Mouse (Mus musculus): ENCODE data around the gene 1700049E17Rik2. TPM values are rescaled to one million over a fixed set of nuclear protein-coding genes. Genes with fewer than 3 reads are reported as not detected.

1700049E17Rik2 gene
- polyA plus RNA-seq (2014; fragmentation: Illumina TruSeq; extraction: RNeasy Lipid Tissue Mini Kit (QIAGEN cat#74804)) = not detected

GRCm38 (mm10) chr14:41572911-41573310, at the start of gene 1700049E17Rik2:
Gene 1700049E17Rik2 (plus strand): TSS chr14:41573211.

GRCm38 (mm10) chr14:41555483-41555882, 17.5 kb upstream of the 1700049E17Rik2 start, which contains the start of gene Gm7970:
Gene Gm7970 (minus strand): TSS chr14:41555583.

GRCm38 (mm10) chr14:41624512-41624911, 51.5 kb downstream of the 1700049E17Rik2 start, which contains the start of gene Gm3072:
Gene Gm3072 (minus strand): TSS chr14:41624612.

Other genes with a start within 250 kb of the 1700049E17Rik2 start
- not detected for gene Gm5798, start 224.6 kb upstream of the 1700049E17Rik2 start, polyA plus RNA-seq (2014; fragmentation: Illumina TruSeq; extraction: RNeasy Lipid Tissue Mini Kit (QIAGEN cat#74804))
- gene Gm7945, start 186.8 kb upstream of the 1700049E17Rik2 start, polyA plus RNA-seq (2014; fragmentation: Illumina TruSeq; extraction: RNeasy Lipid Tissue Mini Kit (QIAGEN cat#74804)) = not detected
- not detected for gene Gm6482, start 164.9 kb upstream of the 1700049E17Rik2 start, polyA plus RNA-seq (2014; fragmentation: Illumina TruSeq; extraction: RNeasy Lipid Tissue Mini Kit (QIAGEN cat#74804))
- gene Gm7954, start 119.7 kb upstream of the 1700049E17Rik2 start, polyA plus RNA-seq (2014; fragmentation: Illumina TruSeq; extraction: RNeasy Lipid Tissue Mini Kit (QIAGEN cat#74804)) = not detected
- gene Gm3486, start 83.7 kb upstream of the 1700049E17Rik2 start, polyA plus RNA-seq (2014; fragmentation: Illumina TruSeq; extraction: RNeasy Lipid Tissue Mini Kit (QIAGEN cat#74804)) = not detected
- not detected for gene Gm7970, start 17.6 kb upstream of the 1700049E17Rik2 start, polyA plus RNA-seq (2014; fragmentation: Illumina TruSeq; extraction: RNeasy Lipid Tissue Mini Kit (QIAGEN cat#74804))
- gene Gm3072, start 51.4 kb downstream of the 1700049E17Rik2 start, polyA plus RNA-seq (2014; fragmentation: Illumina TruSeq; extraction: RNeasy Lipid Tissue Mini Kit (QIAGEN cat#74804)) = not detected
- gene Gm3676, start 73.3 kb downstream of the 1700049E17Rik2 start, polyA plus RNA-seq (2014; fragmentation: Illumina TruSeq; extraction: RNeasy Lipid Tissue Mini Kit (QIAGEN cat#74804)) = not detected
- not detected for gene Gm8068, start 128.7 kb downstream of the 1700049E17Rik2 start, polyA plus RNA-seq (2014; fragmentation: Illumina TruSeq; extraction: RNeasy Lipid Tissue Mini Kit (QIAGEN cat#74804))
- not detected for gene Gm7929, start 177.4 kb downstream of the 1700049E17Rik2 start, polyA plus RNA-seq (2014; fragmentation: Illumina TruSeq; extraction: RNeasy Lipid Tissue Mini Kit (QIAGEN cat#74804))
- gene Gm47189, start 199.2 kb downstream of the 1700049E17Rik2 start, polyA plus RNA-seq (2014; fragmentation: Illumina TruSeq; extraction: RNeasy Lipid Tissue Mini Kit (QIAGEN cat#74804)) = not detected

All from ovary, adult 10 weeks (tissue).